ENCODE assay signal across 8 mouse cellular contexts in genomic region chr13:92751726-92752565, GRCm38 (mm10). TPM values are rescaled to one million over a fixed set of nuclear protein-coding genes. Genes with fewer than 3 reads are reported as not detected.
A peak's percentile ranks its signal among the peaks of the same experiment; 100 is the strongest.
DNase-seq lines count a peak whose midpoint lies in the region; ATAC-seq and TF ChIP-seq lines count a peak whose summit lies in the region.

No protein-coding gene starts in this region.

- DNase-seq in kidney, postnatal 25 days = peak; percentile 76
- no peak for DNase-seq in liver, embryonic 14.5 days (ENCODE audit: low read depth in 3 of 3, low spot score in 3 of 3)
- peak; percentile 84 for DNase-seq in urinary bladder, postnatal 14 days (ENCODE audit: low spot score)

- no peaks in the 10 kb centered on the region for H3K9me3 ChIP-seq in E14TG2a.4 (ENCODE audit: low read length)
- no peaks in the 10 kb centered on the region for H3K9me3 ChIP-seq in heart, embryonic 14.5 days (ENCODE audit: control insufficient read depth, low read length)
- H3K9me3 ChIP-seq in liver, embryonic 14.5 days (ENCODE audit: control insufficient read depth, low read length) = no peaks in the 10 kb centered on the region
- no peaks in the 10 kb centered on the region for H3K9me3 ChIP-seq in neural tube, embryonic 14.5 days (ENCODE audit: control insufficient read depth, low read length)

- peak; percentile 54; the same call in 1 of the 2 replicates for ATAC-seq in heart, embryonic 14.5 days (ENCODE audit: insufficient number of reproducible peaks, insufficient read depth, low FRiP score, low read depth)
- no peak for ATAC-seq in liver, embryonic 14.5 days (ENCODE audit: insufficient read depth)
- ATAC-seq in neural tube, embryonic 14.5 days (ENCODE audit: low read depth) = peak; percentile 82

- H3K36me3 ChIP-seq in E14TG2a.4 (ENCODE audit: insufficient read depth, low read length) = no peaks in the 10 kb centered on the region
- H3K36me3 ChIP-seq in heart, embryonic 14.5 days (ENCODE audit: control insufficient read depth, insufficient read depth, low read length) = 0 out of 2 replicates have a peak, but pooled peaks cover 3% of the 10 kb centered on the region
- no peaks in the 10 kb centered on the region for H3K36me3 ChIP-seq in liver, embryonic 14.5 days (replicated peaks; ENCODE audit: control insufficient read depth, insufficient read depth, low read depth)
- H3K36me3 ChIP-seq in neural tube, embryonic 14.5 days (ENCODE audit: control insufficient read depth, insufficient read depth, low read length) = no peaks in the 10 kb centered on the region

- TF ChIP-seq CTCF in E14TG2a.4 (conservative IDR thresholded peaks at IDR 0.05; ENCODE audit: low read length) = peak; percentile 73
- TF ChIP-seq CTCF in bone marrow, adult 2 months (IDR thresholded peaks at IDR 0.05; ENCODE audit: control insufficient read depth, insufficient read depth, low read length) = peak; percentile 68; the same call in 1 of the 2 replicates
- TF ChIP-seq CTCF in embryonic fibroblast, embryonic 13.5 days (IDR thresholded peaks at IDR 0.05; ENCODE audit: borderline replicate concordance, insufficient read depth, low read length) = peak; percentile 80
- peak; percentile 83 for TF ChIP-seq CTCF in liver, embryonic 14.5 days (IDR thresholded peaks at IDR 0.05; ENCODE audit: low read depth)

- no peak overlapping the region for H3K9ac ChIP-seq in heart, embryonic 14.5 days (ENCODE audit: low read length)
- no peak overlapping the region for H3K9ac ChIP-seq in liver, embryonic 14.5 days (replicated peaks)
- H3K9ac ChIP-seq in neural tube, embryonic 14.5 days (replicated peaks; ENCODE audit: low read depth, low read length) = no peak overlapping the region

- no peak for TF ChIP-seq POLR2A in bone marrow, adult 2 months (IDR thresholded peaks at IDR 0.05; ENCODE audit: borderline replicate concordance, control insufficient read depth, low read depth, low read length)
- no peak for TF ChIP-seq POLR2A in embryonic fibroblast, embryonic 13.5 days (IDR thresholded peaks at IDR 0.05; ENCODE audit: low read depth, low read length)

- H3K4me2 ChIP-seq in heart, embryonic 14.5 days (ENCODE audit: low read length) = peak overlapping the region; percentile 18; the same call in 1 of the 2 replicates
- no peak overlapping the region for H3K4me2 ChIP-seq in liver, embryonic 14.5 days (ENCODE audit: low read depth)
- H3K4me2 ChIP-seq in neural tube, embryonic 14.5 days (ENCODE audit: low read depth, low read length) = no peak overlapping the region

- H3K4me3 ChIP-seq in E14TG2a.4 (replicated peaks; ENCODE audit: low read length) = no peak overlapping the region
- no peak overlapping the region for H3K4me3 ChIP-seq in bone marrow, adult 2 months (replicated peaks; ENCODE audit: control insufficient read depth, low read depth, low read length)
- H3K4me3 ChIP-seq in embryonic fibroblast, embryonic 13.5 days (ENCODE audit: insufficient read depth, low read length) = no peak overlapping the region
- no peak overlapping the region for H3K4me3 ChIP-seq in heart, embryonic 14.5 days (ENCODE audit: control insufficient read depth in 1 of 2, insufficient read depth in 1 of 2, low read depth in 1 of 2, low read length in 2 of 2)
- H3K4me3 ChIP-seq in liver, embryonic 14.5 days (ENCODE audit: insufficient read depth in 1 of 2, low read depth in 2 of 2, low read length in 2 of 2) = no peak overlapping the region
- H3K4me3 ChIP-seq in neural tube, embryonic 14.5 days (ENCODE audit: low read depth, low read length) = no peak overlapping the region

- no peaks in the 10 kb centered on the region; the same call in 1 of the 2 replicates for H3K27me3 ChIP-seq in E14TG2a.4 (ENCODE audit: insufficient read depth, low read length)
- no peaks in the 10 kb centered on the region for H3K27me3 ChIP-seq in heart, embryonic 14.5 days (ENCODE audit: control insufficient read depth, insufficient read depth, low read length)
- H3K27me3 ChIP-seq in liver, embryonic 14.5 days (ENCODE audit: control insufficient read depth, insufficient read depth, low read length) = no peaks in the 10 kb centered on the region
- H3K27me3 ChIP-seq in neural tube, embryonic 14.5 days (ENCODE audit: control insufficient read depth, insufficient read depth, low read length) = no peaks in the 10 kb centered on the region

- no peak overlapping the region for H3K27ac ChIP-seq in bone marrow, adult 2 months (ENCODE audit: control insufficient read depth, insufficient read depth, low read depth, low read length, poor library complexity)
- H3K27ac ChIP-seq in embryonic fibroblast, embryonic 13.5 days (ENCODE audit: insufficient read depth, low read length) = no peak overlapping the region
- H3K27ac ChIP-seq in heart, embryonic 14.5 days (replicated peaks in 1 of 2; ENCODE audit: control insufficient read depth in 1 of 2, insufficient read depth in 1 of 2, low read depth in 2 of 2, low read length in 2 of 2) = peak overlapping the region in 1 of 2 experiments; percentile 59; a peak in 2 of 4 replicates
- no peak overlapping the region for H3K27ac ChIP-seq in liver, embryonic 14.5 days
- no peak overlapping the region; the same call in 1 of the 2 replicates for H3K27ac ChIP-seq in neural tube, embryonic 14.5 days (ENCODE audit: low read depth, low read length)

- no peak for TF ChIP-seq EP300 in liver, embryonic 14.5 days (IDR thresholded peaks at IDR 0.05; ENCODE audit: low read depth)

- 66% methylated on average over 21 of the region's 21 CpGs for WGBS in bone marrow, adult 2 months
- WGBS in heart, embryonic 14.5 days = 62% methylated on average over 21 of the region's 21 CpGs
- WGBS in liver, embryonic 14.5 days (ENCODE audit: insufficient replicate concordance) = 60% methylated on average over 21 of the region's 21 CpGs
- WGBS in neural tube, embryonic 14.5 days = 61% methylated on average over 21 of the region's 21 CpGs

- 0 out of 2 replicates have a peak, but pooled peaks cover 6% of the 10 kb centered on the region for H3K4me1 ChIP-seq in E14TG2a.4 (replicated peaks; ENCODE audit: low read depth, low read length)
- H3K4me1 ChIP-seq in bone marrow, adult 2 months (ENCODE audit: control insufficient read depth, insufficient read depth, low read length) = no peaks in the 10 kb centered on the region
- no peaks in the 10 kb centered on the region for H3K4me1 ChIP-seq in embryonic fibroblast, embryonic 13.5 days (ENCODE audit: control insufficient read depth, insufficient read depth, low read length)
- peaks cover 0 to 12% of the 10 kb centered on the region in 2 experiments; a peak in 3 of 4 replicates for H3K4me1 ChIP-seq in heart, embryonic 14.5 days (ENCODE audit: control insufficient read depth in 2 of 2, insufficient read depth in 2 of 2, low read length in 2 of 2)
- peaks cover 0 to 3% of the 10 kb centered on the region in 2 experiments; a peak in 1 of 4 replicates for H3K4me1 ChIP-seq in liver, embryonic 14.5 days (replicated peaks; ENCODE audit: control insufficient read depth in 2 of 2, insufficient read depth in 2 of 2, low read length in 1 of 2)
- no peaks in the 10 kb centered on the region for H3K4me1 ChIP-seq in neural tube, embryonic 14.5 days (ENCODE audit: control insufficient read depth, insufficient read depth, low read length)

RNA-seq across cellular contexts. Expression of gene Thbs4, which starts 42.7 kb away (rescaled TPM):
- 1.2 TPM in 1 of 2 replicates, not detected in the other for polyA plus RNA-seq in bone marrow, adult 2 months (2011; ENCODE audit: insufficient read depth, insufficient read length, low replicate concordance, missing spikeins)
- 0.65 and 2.6 TPM in 2 replicates for polyA plus RNA-seq in embryonic fibroblast, embryonic 13.5 days (2011; ENCODE audit: insufficient read length, low read depth, missing spikeins)
- polyA plus RNA-seq in heart, embryonic 14.5 days (2014; fragmentation: Nextera tagmentation; extraction: Ambion mirVana) = 36.0 and 36.8 TPM in 2 replicates
- polyA plus RNA-seq in liver, embryonic 14.5 days (2012; rRNA removed) = 0.11 and 0.12 TPM in 2 replicates
- 0.03 and 0.06 TPM in 2 replicates for polyA plus RNA-seq in liver, embryonic 14.5 days (2014; fragmentation: Nextera tagmentation; extraction: Ambion mirVana)
- 1.4 and 2.3 TPM in 2 replicates for polyA plus RNA-seq in neural tube, embryonic 14.5 days (2014; fragmentation: Nextera tagmentation; extraction: Ambion mirVana)

Comparison
In these comparisons a context has a peak if more than half of its experiments do, and no peak if none do; other contexts are left out.
1. DNase-seq: peak in kidney, postnatal 25 days (2 of 2) and urinary bladder, postnatal 14 days (single experiment); none in liver, embryonic 14.5 days (0 of 3).
2. RNA of gene Thbs4, which starts 42.7 kb away (polyA plus RNA-seq): 36.0 to 36.8 TPM in heart, embryonic 14.5 days; 0.65 to 2.6 TPM in embryonic fibroblast, embryonic 13.5 days, 1.4 to 2.3 TPM in neural tube, embryonic 14.5 days, 0.03 to 0.12 TPM in liver, embryonic 14.5 days and 1.2 TPM in bone marrow, adult 2 months; every median in the first group is over 10 times any median in the second.
3. Peak in every context shown above with its lines, with median percentiles within 50 percentile points of each other: CTCF ChIP-seq.